Mouse (Mus musculus) neural tube, embryonic 14.5 days (tissue): Measurements from ENCODE around the gene Nek9. TPM values are rescaled to one million over a fixed set of nuclear protein-coding genes. Genes with fewer than 3 reads are reported as not detected.

ENCODE experiments used
- ATAC-seq: fragments of 200-750 bp; cut with Nextera tagmentation; 2 replicates; pipeline ENCODE4 v1.8.0; 2017; ENCODE audit warnings: low read depth, mild to moderate bottlenecking, moderate TSS enrichment, moderate library complexity
- H3K27ac ChIP-seq: fragments of 300-500 bp; sonication (generic); 2 replicates; pipeline ENCODE4 v1.5.1; 2014; ENCODE audit warnings: low read depth, mild to moderate bottlenecking, control low read depth, low read length, moderate library complexity, mixed read lengths
- H3K27me3 ChIP-seq: fragments of 300-500 bp; sonication (generic); 2 replicates; pipeline ENCODE4 v1.6.1; 2014; ENCODE audit warnings: low read length; ENCODE audit not compliant: control insufficient read depth, insufficient read depth
- H3K36me3 ChIP-seq: fragments of 300-500 bp; sonication (generic); 2 replicates; pipeline ENCODE4 v1.6.1; 2014; ENCODE audit warnings: low read length, mixed read lengths; ENCODE audit not compliant: control insufficient read depth, insufficient read depth
- H3K4me1 ChIP-seq: fragments of 300-500 bp; sonication (generic); 2 replicates; pipeline ENCODE4 v1.6.1; 2014; ENCODE audit warnings: low read length; ENCODE audit not compliant: control insufficient read depth, insufficient read depth
- H3K4me2 ChIP-seq: fragments of 300-500 bp; sonication (generic); 2 replicates; pipeline ENCODE4 v1.6.1; 2014; ENCODE audit warnings: mild to moderate bottlenecking, low read depth, low read length, control low read depth
- H3K4me3 ChIP-seq: fragments of 300-500 bp; sonication (generic); 2 replicates; pipeline ENCODE4 v1.5.1; 2014; ENCODE audit warnings: low read depth, low read length, control low read depth, mixed read lengths
- H3K9ac ChIP-seq: fragments of 300-500 bp; sonication (generic); replicated peaks from 2 replicates; pipeline ENCODE4 v1.6.1; 2014; ENCODE audit warnings: low read depth, mild to moderate bottlenecking, control low read depth, low read length, mixed read lengths
- H3K9me3 ChIP-seq: fragments of 300-500 bp; sonication (generic); 2 replicates; pipeline ENCODE4 v1.6.1; 2016; ENCODE audit warnings: low read length; ENCODE audit not compliant: control insufficient read depth
- WGBS: fragments of 180-500 bp; shearing (Covaris S2); extraction: QIAGEN DNeasy Blood & Tissue Kit; methylation state at CpG from one replicate; pipeline ENCODE4 v1.1.7; 2014; 5-methylcytosine and 5-hydroxymethylcytosine counted together
- polyA plus RNA-seq: library from polyadenylated mRNA; unstranded; fragments of >200 nt; fragmentation: Nextera tagmentation; extraction: Ambion mirVana; gene quantifications from 2 replicates; pipeline ENCODE4 v1.2.1, GENCODE M21; 2014

The Nek9 gene
- polyA plus RNA-seq, 1 experiment from 2014 or later = 8.9 TPM

DNA sequence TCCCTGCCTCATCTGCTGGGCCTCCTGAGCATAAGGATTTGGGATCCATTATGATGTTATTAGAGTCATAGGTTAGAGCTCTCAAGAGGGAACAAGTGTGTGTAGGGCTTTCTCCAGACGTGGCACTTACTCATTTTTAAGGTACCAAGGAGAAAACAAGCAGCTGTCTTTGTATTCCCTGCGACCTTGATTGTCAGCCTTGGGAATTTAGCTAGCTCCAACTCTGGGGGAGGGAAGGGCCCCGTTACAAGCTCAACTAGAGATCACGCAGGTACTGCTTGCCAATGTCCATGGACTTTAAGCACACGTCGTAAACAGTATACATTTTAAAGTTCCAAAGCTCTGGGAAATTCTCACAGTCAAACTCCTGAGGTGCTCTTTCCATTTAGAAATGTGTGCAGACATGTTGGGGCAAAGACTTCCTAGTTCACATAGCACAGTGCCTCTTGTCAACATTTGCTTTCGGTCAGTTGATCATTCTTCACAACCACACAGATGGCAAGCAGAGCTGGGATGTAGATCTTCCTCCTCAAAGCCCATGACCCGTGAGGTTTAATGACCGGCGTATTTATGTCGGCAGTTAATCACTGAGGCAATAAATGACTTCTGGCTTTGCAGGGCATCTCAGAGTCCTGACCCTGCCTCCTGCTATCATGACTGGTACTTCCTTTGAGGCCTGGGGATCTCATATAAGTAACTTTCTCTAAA, 40.9 kb downstream of the Nek9 start:
- H3K4me3 ChIP-seq = no peak overlapping the region
- H3K9me3 ChIP-seq = no peaks in the 10 kb centered on the region
- H3K27ac ChIP-seq = 0 out of 2 replicates have a peak overlapping the region, but pooled peaks have one; percentile 22
- ATAC-seq = no peak
- H3K4me2 ChIP-seq = no peak overlapping the region
- 32% methylated on average over 11 of the region's 11 CpGs for WGBS
- no peaks in the 10 kb centered on the region for H3K27me3 ChIP-seq
- 0 out of 2 replicates have a peak, but pooled peaks cover 2% of the 10 kb centered on the region for H3K4me1 ChIP-seq
- no peak overlapping the region for H3K9ac ChIP-seq
- H3K36me3 ChIP-seq = peaks cover 32% of the 10 kb centered on the region

GRCm38 (mm10) chr12:85297345-85297997, 41.7 kb downstream of the Nek9 start:
- ATAC-seq = no peak
- peaks cover 28% of the 10 kb centered on the region for H3K36me3 ChIP-seq
- H3K9me3 ChIP-seq = no peaks in the 10 kb centered on the region
- H3K4me2 ChIP-seq = no peak overlapping the region
- no peaks in the 10 kb centered on the region for H3K27me3 ChIP-seq
- no peak overlapping the region for H3K9ac ChIP-seq
- WGBS = 75% methylated on average over 10 of the region's 10 CpGs
- H3K4me3 ChIP-seq = no peak overlapping the region
- 0 out of 2 replicates have a peak overlapping the region, but pooled peaks have one; percentile 22 for H3K27ac ChIP-seq
- H3K4me1 ChIP-seq = 0 out of 2 replicates have a peak, but pooled peaks cover 2% of the 10 kb centered on the region

DNA sequence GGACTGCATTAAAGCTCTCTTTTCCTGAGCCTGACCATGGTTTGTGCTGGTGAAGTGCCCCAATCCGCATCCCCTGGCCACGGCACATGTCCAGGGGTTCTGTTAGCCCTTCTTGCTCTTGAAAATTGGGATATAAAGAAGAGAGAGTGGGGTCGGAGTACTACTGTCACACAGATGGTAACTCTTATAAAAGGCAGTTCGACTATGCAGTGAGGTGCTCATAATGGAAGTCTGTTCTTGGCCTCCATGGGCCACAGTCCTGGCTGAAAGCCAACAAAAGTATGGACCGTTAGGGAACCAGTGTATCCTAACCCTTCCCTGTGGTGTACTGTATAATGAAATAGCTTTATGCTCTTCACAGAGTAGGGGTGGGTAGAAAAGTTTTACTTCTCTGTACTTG, 42.2 kb downstream of the Nek9 start:
- H3K9ac ChIP-seq = no peak overlapping the region
- 0 out of 2 replicates have a peak, but pooled peaks cover 2% of the 10 kb centered on the region for H3K4me1 ChIP-seq
- H3K9me3 ChIP-seq = no peaks in the 10 kb centered on the region
- no peaks in the 10 kb centered on the region for H3K27me3 ChIP-seq
- no peak overlapping the region for H3K4me2 ChIP-seq
- no peak for ATAC-seq
- no peak overlapping the region for H3K4me3 ChIP-seq
- WGBS = 69% methylated on average over 5 of the region's 5 CpGs
- H3K27ac ChIP-seq = no peak overlapping the region
- peaks cover 22% of the 10 kb centered on the region for H3K36me3 ChIP-seq

DNA sequence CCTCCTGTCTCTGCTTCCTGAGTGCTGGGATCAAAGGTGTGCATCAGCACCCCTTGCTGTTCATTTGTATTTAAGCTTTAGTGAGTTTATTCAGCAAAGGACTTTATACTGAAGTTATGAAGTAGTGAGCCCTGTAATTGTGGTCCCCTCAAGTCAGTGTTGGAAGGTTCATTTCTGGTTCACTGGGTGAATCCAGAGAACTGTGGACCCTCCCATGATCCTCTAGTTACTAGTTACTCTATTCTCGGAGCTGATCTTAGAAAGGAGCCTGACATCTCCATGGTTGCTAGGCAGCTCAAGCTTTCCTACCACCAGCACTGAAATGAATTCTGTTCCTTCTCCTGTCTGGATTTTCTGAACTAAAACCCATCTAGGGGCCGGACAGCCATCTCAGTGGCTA, 43.7 kb downstream of the Nek9 start:
- Histone ChIP-seq H3K4me1 (0 out of 2 replicates have a peak, but pooled peaks cover 2% of the 10 kb centered on the region), H3K36me3 (peaks cover 10% of the 10 kb centered on the region), H3K4me2 (no peak overlapping the region)

DNA sequence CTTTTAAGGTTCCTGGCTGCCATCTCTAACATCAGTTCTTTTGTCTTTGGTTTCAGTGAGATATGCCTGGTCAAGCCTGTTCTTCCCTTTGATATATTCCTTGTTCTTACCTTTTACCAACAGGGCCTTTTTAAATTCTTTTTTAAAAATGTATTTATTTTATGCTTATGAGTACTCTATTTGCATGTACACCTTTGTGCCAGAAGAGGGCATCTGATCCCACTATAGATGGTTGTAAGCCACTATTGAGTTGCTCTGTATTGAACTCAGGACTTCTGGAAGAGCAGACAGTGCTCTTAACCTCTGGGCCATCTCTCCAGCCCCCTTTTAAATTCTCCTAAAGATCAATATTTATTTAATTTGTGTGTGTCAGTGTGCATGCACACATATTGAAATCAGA, 46.3 kb downstream of the Nek9 start:
- Histone ChIP-seq H3K9me3 (no peaks in the 10 kb centered on the region), H3K4me3 (no peak overlapping the region), H3K27ac (no peak overlapping the region), H3K4me2 (no peak overlapping the region), H3K36me3 (no peaks in the 10 kb centered on the region), H3K4me1 (0 out of 2 replicates have a peak, but pooled peaks cover 8% of the 10 kb centered on the region), H3K9ac (no peak overlapping the region), H3K27me3 (no peaks in the 10 kb centered on the region)
- ATAC-seq = no peak

More for the DNA sequence above, 43.7 kb downstream of the Nek9 start:
- 85% methylated on average over 2 of the region's 2 CpGs for WGBS
- no peaks in the 10 kb centered on the region for H3K27me3 ChIP-seq
- H3K27ac ChIP-seq = no peak overlapping the region
- ATAC-seq = no peak
- H3K9me3 ChIP-seq = no peaks in the 10 kb centered on the region
- no peak overlapping the region for H3K4me3 ChIP-seq
- H3K9ac ChIP-seq = no peak overlapping the region

DNA sequence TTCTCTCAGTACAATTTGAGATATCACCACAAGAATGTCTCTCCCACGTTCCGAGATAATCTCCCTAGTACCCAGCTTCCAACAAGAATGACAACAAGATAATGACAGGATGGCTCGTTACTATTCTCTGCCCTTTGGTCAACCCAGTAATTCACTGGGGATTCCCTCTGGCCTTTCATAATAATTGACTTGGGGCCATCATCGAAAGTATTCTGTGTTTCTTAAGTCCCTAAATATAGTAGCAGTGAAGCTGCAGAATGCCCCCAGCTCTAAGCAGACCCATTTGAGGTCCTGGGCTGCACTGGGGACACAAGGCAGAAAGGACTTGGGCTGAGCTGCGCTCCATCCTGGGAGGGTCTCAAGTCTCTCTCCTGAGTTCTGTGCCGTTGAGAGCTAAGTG, 46.9 kb downstream of the Nek9 start:
- Histone ChIP-seq H3K9ac (no peak overlapping the region), H3K27me3 (no peaks in the 10 kb centered on the region), H3K9me3 (no peaks in the 10 kb centered on the region), H3K27ac (no peak overlapping the region), H3K4me1 (0 out of 2 replicates have a peak, but pooled peaks cover 7% of the 10 kb centered on the region), H3K36me3 (no peaks in the 10 kb centered on the region), H3K4me2 (no peak overlapping the region), H3K4me3 (no peak overlapping the region)
- no peak for ATAC-seq
- 84% methylated on average over 6 of the region's 6 CpGs for WGBS

DNA sequence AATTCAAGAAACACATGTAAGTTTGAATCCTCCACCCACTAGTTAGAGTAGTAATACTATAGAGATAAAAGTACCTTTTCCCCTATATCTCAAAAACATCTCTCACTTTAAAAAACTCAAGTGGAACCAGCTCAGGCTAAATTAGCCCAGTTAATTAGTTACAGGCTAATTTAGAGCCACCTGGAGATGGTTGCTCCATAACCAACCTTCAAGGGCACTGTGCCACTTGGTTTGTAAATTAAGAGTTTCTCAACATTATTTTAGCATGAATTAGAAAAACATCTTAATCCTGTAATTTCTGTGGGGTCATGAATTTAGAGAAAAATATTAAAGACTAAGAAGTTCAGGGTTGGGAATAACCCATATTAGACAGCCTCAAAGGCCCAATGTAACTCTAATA, 47.6 kb downstream of the Nek9 start:
- ATAC-seq = no peak
- Histone ChIP-seq H3K36me3 (no peaks in the 10 kb centered on the region), H3K4me2 (no peak overlapping the region), H3K4me3 (no peak overlapping the region), H3K27ac (no peak overlapping the region), H3K4me1 (0 out of 2 replicates have a peak, but pooled peaks cover 5% of the 10 kb centered on the region), H3K27me3 (no peaks in the 10 kb centered on the region), H3K9me3 (no peaks in the 10 kb centered on the region), H3K9ac (no peak overlapping the region)

- Histone ChIP-seq H3K36me3 (no peaks in the 10 kb centered on the region), H3K4me2 (no peak overlapping the region), H3K9ac (no peak overlapping the region), H3K9me3 (no peaks in the 10 kb centered on the region), H3K27me3 (no peaks in the 10 kb centered on the region), H3K4me1 (0 out of 2 replicates have a peak, but pooled peaks cover 5% of the 10 kb centered on the region), H3K4me3 (no peak overlapping the region), H3K27ac (no peak overlapping the region)
- 79% methylated on average over 10 of the region's 10 CpGs for WGBS
- ATAC-seq = no peak
These were observed 48.5 kb downstream of the Nek9 start for GRCm38 (mm10) chr12:85290633-85291032.
